Mouse (Mus musculus) lung, postnatal 4 days (tissue): ENCODE results near the gene Snn.
A peak's percentile ranks its signal among the peaks of the same experiment; 100 is the strongest.

Experiments used
- DNase-seq, 2 experiments: peaks; one replicate each; pipeline ENCODE4 v3.0.0; 2021

The Snn gene

GRCm38 (mm10) chr16:11050226-11050625, 10.5 kb upstream of the Snn start:
- DNase-seq, result no peak

- DNase-seq, result no peak
Measured at GRCm38 (mm10) chr16:11051134-11051533, 9.6 kb upstream of the Snn start.

- no peak for DNase-seq
Measured at GRCm38 (mm10) chr16:11054409-11054808, 6.3 kb upstream of the Snn start.

- peak in 1 of 2 experiments; percentile 65 for DNase-seq
Measured at GRCm38 (mm10) chr16:11054871-11055270, 5.9 kb upstream of the Snn start.

- no peak for DNase-seq
Measured at GRCm38 (mm10) chr16:11055916-11056315, 4.8 kb upstream of the Snn start.

GRCm38 (mm10) chr16:11062794-11063721, 2.3 kb downstream of the Snn start:
- DNase-seq, result peak; percentile 83 to 92

GRCm38 (mm10) chr16:11064341-11064740, 3.6 kb downstream of the Snn start:
- no peak for DNase-seq

- DNase-seq, result no peak
Measured at GRCm38 (mm10) chr16:11064742-11065141, 4.0 kb downstream of the Snn start.

GRCm38 (mm10) chr16:11065431-11065830, 4.7 kb downstream of the Snn start:
- no peak for DNase-seq

GRCm38 (mm10) chr16:11066029-11066832, 5.5 kb downstream of the Snn start, which contains the start of gene Litaf:
Gene Litaf, minus strand, starts transcription at chr16:11066157.
- DNase-seq, result peak; percentile 98 to 99

GRCm38 (mm10) chr16:11066833-11067191, 6.1 kb downstream of the Snn start:
- peak; percentile 65 to 79 for DNase-seq

GRCm38 (mm10) chr16:11068666-11069065, 7.9 kb downstream of the Snn start:
- DNase-seq, result no peak

GRCm38 (mm10) chr16:11069271-11069670, 8.5 kb downstream of the Snn start:
- DNase-seq, result no peak

GRCm38 (mm10) chr16:11069710-11070420, 9.1 kb downstream of the Snn start:
- peak; percentile 59 to 72 for DNase-seq

- no peak for DNase-seq
Measured at GRCm38 (mm10) chr16:11071176-11071575, 10.4 kb downstream of the Snn start.

GRCm38 (mm10) chr16:11071887-11072286, 11.1 kb downstream of the Snn start:
- no peak for DNase-seq

GRCm38 (mm10) chr16:11072454-11072853, 11.7 kb downstream of the Snn start:
- no peak for DNase-seq

- DNase-seq, result no peak
Measured at GRCm38 (mm10) chr16:11073060-11073459, 12.3 kb downstream of the Snn start.

GRCm38 (mm10) chr16:11077601-11078201, 17.0 kb downstream of the Snn start:
- DNase-seq, result no peak

GRCm38 (mm10) chr16:11078216-11078869, 17.6 kb downstream of the Snn start:
- no peak for DNase-seq

- DNase-seq, result no peak
Measured at GRCm38 (mm10) chr16:11084181-11084580, 23.4 kb downstream of the Snn start.

GRCm38 (mm10) chr16:11086299-11086698, 25.6 kb downstream of the Snn start:
- DNase-seq, result no peak
